Mouse (Mus musculus): Measurements from ENCODE around the gene Glud1. TPM values are rescaled to one million over a fixed set of nuclear protein-coding genes. Genes with fewer than 3 reads are reported as not detected.

The Glud1 gene
- polyA plus RNA-seq, 1 experiment = 41.8 TPM

GRCm38 (mm10) chr14:34332476-34332875, 21.9 kb downstream of the Glud1 start:
- no peak for TF ChIP-seq CTCF (IDR thresholded peaks at IDR 0.05; ENCODE audit: control insufficient read depth, insufficient read depth, low read length)
- TF ChIP-seq POLR2A (IDR thresholded peaks at IDR 0.05; ENCODE audit: borderline replicate concordance, control insufficient read depth, low read depth, low read length) = no peak
- no peak overlapping the region for H3K27ac ChIP-seq (ENCODE audit: control insufficient read depth, insufficient read depth, low read depth, low read length, poor library complexity)
- H3K4me3 ChIP-seq (replicated peaks; ENCODE audit: control insufficient read depth, low read depth, low read length) = no peak overlapping the region
- WGBS = 87% methylated on average over 5 of the region's 5 CpGs
- H3K4me1 ChIP-seq (ENCODE audit: control insufficient read depth, insufficient read depth, low read length) = no peaks in the 10 kb centered on the region

- H3K4me1 ChIP-seq (ENCODE audit: control insufficient read depth, insufficient read depth, low read length) = no peaks in the 10 kb centered on the region; the same call in 1 of the 2 replicates
- H3K4me3 ChIP-seq (replicated peaks; ENCODE audit: control insufficient read depth, low read depth, low read length) = no peak overlapping the region
- TF ChIP-seq POLR2A (IDR thresholded peaks at IDR 0.05; ENCODE audit: borderline replicate concordance, control insufficient read depth, low read depth, low read length) (no peak), CTCF (IDR thresholded peaks at IDR 0.05; ENCODE audit: control insufficient read depth, insufficient read depth, low read length) (no peak)
- H3K27ac ChIP-seq (ENCODE audit: control insufficient read depth, insufficient read depth, low read depth, low read length, poor library complexity) = no peak overlapping the region
- WGBS = 77% methylated on average over 1 of the region's 1 CpGs
Measured at GRCm38 (mm10) chr14:34339446-34339845, 28.9 kb downstream of the Glud1 start.

- no peak for TF ChIP-seq POLR2A (IDR thresholded peaks at IDR 0.05; ENCODE audit: borderline replicate concordance, control insufficient read depth, low read depth, low read length)
- TF ChIP-seq CTCF (IDR thresholded peaks at IDR 0.05; ENCODE audit: control insufficient read depth, insufficient read depth, low read length) = no peak
- Histone ChIP-seq H3K4me3 (replicated peaks; ENCODE audit: control insufficient read depth, low read depth, low read length) (no peak overlapping the region), H3K27ac (ENCODE audit: control insufficient read depth, insufficient read depth, low read depth, low read length, poor library complexity) (no peak overlapping the region), H3K4me1 (ENCODE audit: control insufficient read depth, insufficient read depth, low read length) (no peaks in the 10 kb centered on the region; the same call in 1 of the 2 replicates)
- 77% methylated on average over 4 of the region's 4 CpGs for WGBS
Measured at GRCm38 (mm10) chr14:34341993-34342392, 31.5 kb downstream of the Glud1 start.

- H3K4me1 ChIP-seq (ENCODE audit: control insufficient read depth, insufficient read depth, low read length) = no peaks in the 10 kb centered on the region; the same call in 1 of the 2 replicates
- no peak overlapping the region for H3K4me3 ChIP-seq (replicated peaks; ENCODE audit: control insufficient read depth, low read depth, low read length)
- no peak overlapping the region for H3K27ac ChIP-seq (ENCODE audit: control insufficient read depth, insufficient read depth, low read depth, low read length, poor library complexity)
- TF ChIP-seq CTCF (IDR thresholded peaks at IDR 0.05; ENCODE audit: control insufficient read depth, insufficient read depth, low read length) (no peak), POLR2A (IDR thresholded peaks at IDR 0.05; ENCODE audit: borderline replicate concordance, control insufficient read depth, low read depth, low read length) (no peak)
- 32% methylated on average over 4 of the region's 4 CpGs for WGBS
Measured at GRCm38 (mm10) chr14:34343078-34343477, 32.6 kb downstream of the Glud1 start.

- WGBS = 85% methylated on average over 5 of the region's 5 CpGs
- no peaks in the 10 kb centered on the region; the same call in 1 of the 2 replicates for H3K4me1 ChIP-seq (ENCODE audit: control insufficient read depth, insufficient read depth, low read length)
Measured at GRCm38 (mm10) chr14:34344361-34344760, 33.8 kb downstream of the Glud1 start.

GRCm38 (mm10) chr14:34345771-34346566, 35.4 kb downstream of the Glud1 start:
- no peak overlapping the region for H3K4me3 ChIP-seq (replicated peaks; ENCODE audit: control insufficient read depth, low read depth, low read length)
- H3K4me1 ChIP-seq (ENCODE audit: control insufficient read depth, insufficient read depth, low read length) = no peaks in the 10 kb centered on the region; the same call in 1 of the 2 replicates
- WGBS = 71% methylated on average over 12 of the region's 12 CpGs
- no peak overlapping the region for H3K27ac ChIP-seq (ENCODE audit: control insufficient read depth, insufficient read depth, low read depth, low read length, poor library complexity)
- no peak for TF ChIP-seq CTCF (IDR thresholded peaks at IDR 0.05; ENCODE audit: control insufficient read depth, insufficient read depth, low read length)
- no peak for TF ChIP-seq POLR2A (IDR thresholded peaks at IDR 0.05; ENCODE audit: borderline replicate concordance, control insufficient read depth, low read depth, low read length)

More at GRCm38 (mm10) chr14:34344361-34344760, 33.8 kb downstream of the Glud1 start:
- H3K4me3 ChIP-seq (replicated peaks; ENCODE audit: control insufficient read depth, low read depth, low read length) = no peak overlapping the region
- no peak overlapping the region for H3K27ac ChIP-seq (ENCODE audit: control insufficient read depth, insufficient read depth, low read depth, low read length, poor library complexity)
- TF ChIP-seq POLR2A (IDR thresholded peaks at IDR 0.05; ENCODE audit: borderline replicate concordance, control insufficient read depth, low read depth, low read length) (no peak), CTCF (IDR thresholded peaks at IDR 0.05; ENCODE audit: control insufficient read depth, insufficient read depth, low read length) (no peak)

- Histone ChIP-seq H3K4me1 (ENCODE audit: control insufficient read depth, insufficient read depth, low read length) (no peaks in the 10 kb centered on the region; the same call in 1 of the 2 replicates), H3K27ac (ENCODE audit: control insufficient read depth, insufficient read depth, low read depth, low read length, poor library complexity) (no peak overlapping the region), H3K4me3 (replicated peaks; ENCODE audit: control insufficient read depth, low read depth, low read length) (no peak overlapping the region)
- 84% methylated on average over 5 of the region's 5 CpGs for WGBS
- TF ChIP-seq POLR2A (IDR thresholded peaks at IDR 0.05; ENCODE audit: borderline replicate concordance, control insufficient read depth, low read depth, low read length) (no peak), CTCF (IDR thresholded peaks at IDR 0.05; ENCODE audit: control insufficient read depth, insufficient read depth, low read length) (no peak)
Measured at GRCm38 (mm10) chr14:34347084-34347483, 36.6 kb downstream of the Glud1 start.

GRCm38 (mm10) chr14:34348301-34348700, 37.8 kb downstream of the Glud1 start:
- TF ChIP-seq CTCF (IDR thresholded peaks at IDR 0.05; ENCODE audit: control insufficient read depth, insufficient read depth, low read length) (no peak), POLR2A (IDR thresholded peaks at IDR 0.05; ENCODE audit: borderline replicate concordance, control insufficient read depth, low read depth, low read length) (no peak)
- WGBS = 76% methylated on average over 7 of the region's 7 CpGs
- H3K4me3 ChIP-seq (replicated peaks; ENCODE audit: control insufficient read depth, low read depth, low read length) = no peak overlapping the region
- no peak overlapping the region for H3K27ac ChIP-seq (ENCODE audit: control insufficient read depth, insufficient read depth, low read depth, low read length, poor library complexity)
- no peaks in the 10 kb centered on the region; the same call in 1 of the 2 replicates for H3K4me1 ChIP-seq (ENCODE audit: control insufficient read depth, insufficient read depth, low read length)

All from bone marrow, adult 2 months (tissue).